Mouse (Mus musculus): ENCODE results near the gene Hoxa4. TPM values are rescaled to one million over a fixed set of nuclear protein-coding genes. Genes with fewer than 3 reads are reported as not detected.

Gene Hoxa4
- total RNA-seq, 1 experiment, result 0.13 TPM

DNA sequence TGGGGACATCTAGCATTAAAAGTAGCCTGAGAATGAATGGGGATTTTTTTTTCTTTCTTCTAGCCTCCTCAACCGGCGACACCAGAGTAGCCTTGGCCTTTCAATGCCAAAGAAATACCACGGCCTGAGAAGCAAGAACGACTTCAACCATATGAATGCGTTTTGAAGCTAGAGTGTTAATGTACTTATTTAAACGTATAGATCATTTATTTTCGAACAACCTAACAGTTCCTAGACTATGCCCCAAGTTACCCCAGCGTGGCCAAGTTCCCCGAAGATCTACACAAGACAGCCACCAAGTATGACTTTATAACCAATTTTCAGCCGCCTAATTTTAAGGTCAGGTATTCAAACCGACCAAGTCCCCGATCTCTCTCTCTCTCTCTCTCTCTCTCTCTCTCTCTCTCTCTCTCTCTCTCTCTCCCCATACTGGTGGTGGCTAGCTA, 29.3 kb upstream of the Hoxa4 start:
- Histone ChIP-seq H3K4me3 (ENCODE audit: insufficient read depth in 1 of 2, low read depth in 1 of 2, low read length in 2 of 2, poor library complexity in 1 of 2, severe bottlenecking in 1 of 2) (peak overlapping the region in 1 of 2 experiments; percentile 66; a peak in 1 of 4 replicates), H3K4me1 (ENCODE audit: control insufficient read depth in 2 of 2, insufficient read depth in 2 of 2, low read length in 2 of 2, poor library complexity in 1 of 2) (peaks cover 0 to 8% of the 10 kb centered on the region in 2 experiments; a peak in 1 of 4 replicates), H3K9ac (ENCODE audit: insufficient read depth, low read depth, low read length, poor library complexity, severe bottlenecking) (no peak overlapping the region), H3K27ac (ENCODE audit: insufficient read depth, low read depth, low read length, poor library complexity, severe bottlenecking) (no peak overlapping the region), H3K9me3 (ENCODE audit: control insufficient read depth, insufficient read depth, low read depth, low read length) (no peaks in the 10 kb centered on the region), H3K36me3 (ENCODE audit: control insufficient read depth, insufficient read depth, low read length, poor library complexity, severe bottlenecking) (no peaks in the 10 kb centered on the region)
- no peak for DNase-seq (ENCODE audit: low read depth, low spot score)
- TF ChIP-seq MAFK (IDR thresholded peaks at IDR 0.05; ENCODE audit: insufficient read depth, low read depth, low read length), result no peak
- no peak for TF ChIP-seq CHD2 (IDR thresholded peaks at IDR 0.05; ENCODE audit: low read depth, low read length)
- TF ChIP-seq HCFC1 (IDR thresholded peaks at IDR 0.05; ENCODE audit: borderline replicate concordance, insufficient read depth, low read length), result no peak
- TF ChIP-seq ZNF384 (IDR thresholded peaks at IDR 0.05; ENCODE audit: low read depth, low read length), result no peak
- TF ChIP-seq ZC3H11A (IDR thresholded peaks at IDR 0.05; ENCODE audit: borderline replicate concordance, low read depth, low read length), result no peak
- in situ Hi-C loops (cut with MboI; ENCODE audit: low sequenced_read_pairs in 2 of 2, unreplicated experiment in 2 of 2), result loop anchor here (10.0 to 25.0 kb wide), 4 partner anchors 56 to 1046 kb away; partner anchors contain the start of gene Hoxa2 (in 2 of the 2)

DNA sequence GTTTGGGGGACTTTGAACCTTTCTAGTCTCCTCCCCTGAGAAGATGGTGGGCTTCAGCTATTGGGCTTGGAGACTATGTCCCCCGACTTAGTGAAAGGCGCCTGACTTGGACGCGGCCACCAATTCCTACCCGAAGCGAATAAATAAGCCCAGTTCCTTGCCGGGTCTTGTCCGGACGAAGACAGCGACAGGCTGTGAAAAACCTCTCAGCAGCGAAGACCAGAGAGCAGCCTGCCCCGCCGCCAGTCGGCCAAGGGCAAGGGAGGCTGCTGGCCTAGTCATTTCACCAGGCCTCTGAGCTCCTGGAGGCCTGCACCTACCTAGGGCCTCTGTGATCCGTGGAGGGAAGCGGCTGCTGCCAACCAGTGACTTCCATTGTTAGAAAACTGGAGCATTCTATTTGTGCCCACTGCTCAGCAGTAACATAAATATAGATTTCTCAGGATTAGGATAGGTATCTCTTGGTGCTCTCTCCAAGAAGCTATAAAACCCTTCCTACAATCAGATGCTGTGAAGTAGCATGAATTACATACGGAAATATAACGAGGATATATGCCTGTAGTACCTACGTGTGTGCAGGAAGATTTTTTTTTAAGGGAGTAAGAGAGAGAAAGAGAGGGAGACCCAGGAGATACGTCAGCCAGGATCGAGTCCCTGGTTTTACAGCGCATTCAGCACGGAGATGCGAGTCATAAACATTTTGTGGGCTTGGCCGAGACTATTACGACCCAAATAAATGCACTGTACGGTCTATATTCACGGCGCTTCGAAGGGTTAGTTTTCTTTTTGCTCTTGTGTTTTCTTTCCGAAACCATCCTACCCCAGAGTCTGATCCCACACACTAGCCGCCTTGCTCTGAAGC, 28.7 kb upstream of the Hoxa4 start:
- Histone ChIP-seq H3K36me3 (ENCODE audit: control insufficient read depth, insufficient read depth, low read length, poor library complexity, severe bottlenecking) (no peaks in the 10 kb centered on the region), H3K4me1 (ENCODE audit: control insufficient read depth in 2 of 2, insufficient read depth in 2 of 2, low read length in 2 of 2, poor library complexity in 1 of 2) (peaks cover 0 to 8% of the 10 kb centered on the region in 2 experiments; a peak in 1 of 4 replicates), H3K4me3 (ENCODE audit: insufficient read depth in 1 of 2, low read depth in 1 of 2, low read length in 2 of 2, poor library complexity in 1 of 2, severe bottlenecking in 1 of 2) (no peak overlapping the region), H3K9ac (ENCODE audit: insufficient read depth, low read depth, low read length, poor library complexity, severe bottlenecking) (no peak overlapping the region), H3K9me3 (ENCODE audit: control insufficient read depth, insufficient read depth, low read depth, low read length) (no peaks in the 10 kb centered on the region), H3K27ac (ENCODE audit: insufficient read depth, low read depth, low read length, poor library complexity, severe bottlenecking) (no peak overlapping the region)
- in situ Hi-C loops (cut with MboI; ENCODE audit: low sequenced_read_pairs in 2 of 2, unreplicated experiment in 2 of 2), result loop anchor here (10.0 to 25.0 kb wide), 4 partner anchors 55 to 1045 kb away; partner anchors contain the start of gene Hoxa2 (in 2 of the 2)
- no peak for DNase-seq (ENCODE audit: low read depth, low spot score)
- TF ChIP-seq ZNF384 (IDR thresholded peaks at IDR 0.05; ENCODE audit: low read depth, low read length), result no peak
- TF ChIP-seq HCFC1 (IDR thresholded peaks at IDR 0.05; ENCODE audit: borderline replicate concordance, insufficient read depth, low read length), result no peak
- no peak for TF ChIP-seq ZC3H11A (IDR thresholded peaks at IDR 0.05; ENCODE audit: borderline replicate concordance, low read depth, low read length)

DNA sequence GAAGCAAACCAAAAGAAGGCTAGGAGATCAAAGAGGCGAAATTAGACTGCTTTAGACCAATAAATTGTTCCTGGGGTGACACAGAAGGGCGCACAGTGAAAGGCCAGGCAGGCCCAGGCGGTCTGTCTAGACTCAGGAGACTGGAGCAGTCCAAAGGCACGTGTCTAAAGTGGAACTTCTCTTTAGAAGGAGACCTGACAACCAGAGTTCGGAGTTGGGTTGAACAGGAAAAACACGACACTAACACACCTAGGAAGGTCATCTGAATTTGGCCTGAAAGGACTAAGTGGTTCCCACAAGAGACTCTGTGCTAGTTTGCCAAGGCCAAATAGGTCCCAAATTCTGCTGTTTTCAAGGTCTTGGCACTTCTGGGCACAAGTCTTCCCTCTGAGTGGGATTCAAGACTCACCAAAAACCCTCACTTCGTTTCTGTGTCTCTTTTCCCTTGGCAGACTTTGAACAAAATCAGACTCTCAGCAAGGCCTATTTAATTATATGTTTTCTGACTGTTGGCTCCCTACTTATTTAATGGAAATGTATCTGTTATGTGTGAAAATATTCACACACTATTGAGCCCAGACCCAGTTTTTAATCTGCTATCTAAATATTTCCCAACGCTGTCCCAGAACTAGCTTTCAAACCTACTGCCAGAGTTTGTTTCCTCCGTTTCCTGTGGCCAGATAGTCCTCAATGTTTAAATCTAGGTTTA, 27.8 kb upstream of the Hoxa4 start:
- no peak for DNase-seq (ENCODE audit: low read depth, low spot score)
- H3K36me3 ChIP-seq (ENCODE audit: control insufficient read depth, insufficient read depth, low read length, poor library complexity, severe bottlenecking), result no peaks in the 10 kb centered on the region
- no peaks in the 10 kb centered on the region for H3K9me3 ChIP-seq (ENCODE audit: control insufficient read depth, insufficient read depth, low read depth, low read length)
- no peak for TF ChIP-seq MAFK (IDR thresholded peaks at IDR 0.05; ENCODE audit: insufficient read depth, low read depth, low read length)
- no peak for TF ChIP-seq ZC3H11A (IDR thresholded peaks at IDR 0.05; ENCODE audit: borderline replicate concordance, low read depth, low read length)
- TF ChIP-seq HCFC1 (IDR thresholded peaks at IDR 0.05; ENCODE audit: borderline replicate concordance, insufficient read depth, low read length), result no peak
- no peak for TF ChIP-seq CHD2 (IDR thresholded peaks at IDR 0.05; ENCODE audit: low read depth, low read length)
- no peak for TF ChIP-seq ZNF384 (IDR thresholded peaks at IDR 0.05; ENCODE audit: low read depth, low read length)
- H3K4me1 ChIP-seq (ENCODE audit: control insufficient read depth in 2 of 2, insufficient read depth in 2 of 2, low read length in 2 of 2, poor library complexity in 1 of 2), result peaks cover 0 to 8% of the 10 kb centered on the region in 2 experiments; a peak in 1 of 4 replicates
- H3K4me3 ChIP-seq (ENCODE audit: insufficient read depth in 1 of 2, low read depth in 1 of 2, low read length in 2 of 2, poor library complexity in 1 of 2, severe bottlenecking in 1 of 2), result no peak overlapping the region
- H3K27ac ChIP-seq (ENCODE audit: insufficient read depth, low read depth, low read length, poor library complexity, severe bottlenecking), result no peak overlapping the region
- H3K9ac ChIP-seq (ENCODE audit: insufficient read depth, low read depth, low read length, poor library complexity, severe bottlenecking), result no peak overlapping the region
- in situ Hi-C loops (cut with MboI; ENCODE audit: low sequenced_read_pairs in 2 of 2, unreplicated experiment in 2 of 2), result loop anchor here (5.0 to 25.0 kb wide), 2 partner anchors 607 to 1047 kb away; no protein-coding TSS in a partner anchor

DNA sequence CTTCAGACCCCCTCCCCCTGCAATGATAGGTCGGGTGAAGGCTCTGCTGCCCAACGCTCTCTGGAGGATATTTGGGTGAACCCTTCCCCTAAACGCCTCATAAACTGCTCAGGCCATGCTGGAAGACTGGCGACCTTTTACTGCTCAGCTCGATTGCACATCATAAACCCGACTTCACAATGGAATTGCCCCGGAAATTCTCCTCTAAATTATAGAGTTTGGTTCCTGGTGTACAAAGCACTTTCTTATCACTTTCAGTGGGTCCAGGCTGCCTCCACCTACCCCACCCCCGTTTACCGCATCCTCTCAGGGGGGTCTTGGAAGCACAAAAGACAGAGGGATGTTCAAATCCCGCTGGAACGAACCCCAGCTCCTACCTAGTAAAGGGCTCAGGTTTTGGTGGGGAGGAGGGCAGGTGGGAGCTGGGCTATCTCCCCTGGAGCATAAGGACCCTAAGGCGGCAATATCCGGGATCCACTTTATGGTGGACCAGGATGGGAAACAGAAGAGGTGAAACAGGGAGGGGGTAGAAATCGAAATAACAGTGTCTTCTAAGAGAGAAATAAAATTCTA, 27.2 kb upstream of the Hoxa4 start:
- H3K4me1 ChIP-seq (ENCODE audit: control insufficient read depth in 2 of 2, insufficient read depth in 2 of 2, low read length in 2 of 2, poor library complexity in 1 of 2), result peaks cover 0 to 8% of the 10 kb centered on the region in 2 experiments; a peak in 1 of 4 replicates
- no peaks in the 10 kb centered on the region for H3K36me3 ChIP-seq (ENCODE audit: control insufficient read depth, insufficient read depth, low read length, poor library complexity, severe bottlenecking)
- TF ChIP-seq ZNF384 (IDR thresholded peaks at IDR 0.05; ENCODE audit: low read depth, low read length) (no peak), CHD2 (IDR thresholded peaks at IDR 0.05; ENCODE audit: low read depth, low read length) (no peak), ZC3H11A (IDR thresholded peaks at IDR 0.05; ENCODE audit: borderline replicate concordance, low read depth, low read length) (no peak), HCFC1 (IDR thresholded peaks at IDR 0.05; ENCODE audit: borderline replicate concordance, insufficient read depth, low read length) (no peak), MAFK (IDR thresholded peaks at IDR 0.05; ENCODE audit: insufficient read depth, low read depth, low read length) (no peak)
- H3K9me3 ChIP-seq (ENCODE audit: control insufficient read depth, insufficient read depth, low read depth, low read length), result no peaks in the 10 kb centered on the region
- no peak overlapping the region for H3K4me3 ChIP-seq (ENCODE audit: insufficient read depth in 1 of 2, low read depth in 1 of 2, low read length in 2 of 2, poor library complexity in 1 of 2, severe bottlenecking in 1 of 2)
- in situ Hi-C loops (cut with MboI; ENCODE audit: low sequenced_read_pairs in 2 of 2, unreplicated experiment in 2 of 2), result loop anchor here (5.0 to 25.0 kb wide), 2 partner anchors 606 to 1046 kb away; no protein-coding TSS in a partner anchor
- DNase-seq (ENCODE audit: low read depth, low spot score), result no peak
- no peak overlapping the region for H3K9ac ChIP-seq (ENCODE audit: insufficient read depth, low read depth, low read length, poor library complexity, severe bottlenecking)
- H3K27ac ChIP-seq (ENCODE audit: insufficient read depth, low read depth, low read length, poor library complexity, severe bottlenecking), result no peak overlapping the region
